Mouse (Mus musculus) testis, adult 2 months (tissue): ENCODE results near the gene Irf8.
A peak's percentile ranks its signal among the peaks of the same experiment; 100 is the strongest.

Experiments used
- CTCF ChIP-seq: fragments of 200-500 bp; IDR thresholded peaks from 2 replicates; pipeline ENCODE4 v1.5.1; 2012; ENCODE audit warnings: low read depth, mild to moderate bottlenecking, inconsistent platforms, low read length, moderate library complexity; ENCODE audit not compliant: control insufficient read depth, insufficient read depth, insufficient replicate concordance
- POLR2A ChIP-seq: fragments of 200-500 bp; IDR thresholded peaks from 2 replicates; pipeline ENCODE4 v1.6.1; 2012; ENCODE audit warnings: low read depth, mild to moderate bottlenecking, inconsistent platforms, low read length, moderate library complexity; ENCODE audit not compliant: control insufficient read depth

DNA sequence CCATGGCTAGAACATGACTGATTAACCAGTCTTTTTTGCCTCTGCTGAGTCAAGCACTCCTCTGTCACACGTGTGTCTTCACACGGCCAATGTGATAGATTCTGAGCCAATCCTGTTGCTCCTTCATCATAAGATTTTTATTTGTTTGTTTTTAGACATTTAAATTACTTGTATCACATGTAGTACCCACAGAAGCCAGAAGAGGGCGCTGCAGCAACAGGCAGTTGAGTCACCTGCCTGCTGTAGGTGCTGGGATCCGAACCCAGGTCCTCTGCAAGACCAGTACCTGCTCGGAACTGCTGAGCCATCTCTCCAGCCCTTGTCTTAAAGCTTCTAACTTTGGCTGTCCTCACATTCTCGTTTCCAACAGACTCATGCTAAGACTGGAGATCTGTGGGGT, 13.1 kb upstream of the Irf8 start:
- TF ChIP-seq CTCF = peak; percentile 87
- no peak for TF ChIP-seq POLR2A
